Mouse (Mus musculus): ENCODE results near the gene Lrmda.

- TF ChIP-seq POLR2A (IDR thresholded peaks at IDR 0.05; ENCODE audit: insufficient read depth, low read depth, low read length) (no peak), EP300 (IDR thresholded peaks at IDR 0.05; ENCODE audit: insufficient read depth, low read depth, low read length) (no peak)
Measured at GRCm38 (mm10) chr14:22357991-22358503, 338.5 kb downstream of the Lrmda start.

Measured in heart, adult 2 months (tissue).